Comparison of ENCODE assay signal across 8 mouse cellular contexts in the genomic region with DNA sequence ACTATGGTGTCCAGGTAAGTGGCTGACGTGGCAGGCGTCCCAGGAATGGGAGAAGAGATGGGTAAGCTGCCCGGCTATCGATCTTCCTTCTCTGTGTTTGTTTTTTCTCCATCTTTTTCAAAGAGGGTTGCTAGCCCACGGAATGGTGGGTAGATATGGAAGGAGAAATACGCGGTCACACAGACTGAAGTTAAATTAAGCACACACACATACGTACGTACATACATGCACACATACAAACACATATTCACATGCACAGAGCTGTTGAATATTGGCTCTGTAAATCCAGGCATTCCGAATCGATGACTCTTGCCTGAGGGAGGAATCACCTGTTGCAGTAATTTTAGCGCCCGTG. TPM values are rescaled to one million over a fixed set of nuclear protein-coding genes. Genes with fewer than 3 reads are reported as not detected.
DNase-seq lines count a peak whose midpoint lies in the region; ATAC-seq and TF ChIP-seq lines count a peak whose summit lies in the region.

No protein-coding gene starts in this region.

- H3K9me3 ChIP-seq in hindbrain, embryonic 11.5 days (ENCODE audit: control insufficient read depth, low read length) = no peaks in the 10 kb centered on the region
- H3K9me3 ChIP-seq in midbrain, embryonic 11.5 days (ENCODE audit: control insufficient read depth, low read length) = no peaks in the 10 kb centered on the region

- TF ChIP-seq CTCF in kidney, adult 2 months (conservative IDR thresholded peaks at IDR 0.05; ENCODE audit: insufficient read depth, insufficient read length, low read depth, low read length) = no peak

- peak overlapping the region; percentile 59; the same call in 1 of the 2 replicates for H3K27ac ChIP-seq in kidney, adult 2 months (ENCODE audit: insufficient read depth, low read depth, low read length)
- peak overlapping the region; percentile 86; the same call in 1 of the 2 replicates for H3K27ac ChIP-seq in hindbrain, embryonic 11.5 days (ENCODE audit: low read depth, low read length)
- no peak overlapping the region; the same call in 1 of the 2 replicates for H3K27ac ChIP-seq in midbrain, embryonic 11.5 days (ENCODE audit: low read depth, low read length)

- H3K36me3 ChIP-seq in kidney, adult 2 months (ENCODE audit: control insufficient read depth, insufficient read depth, low read length) = no peaks in the 10 kb centered on the region
- no peaks in the 10 kb centered on the region for H3K36me3 ChIP-seq in hindbrain, embryonic 11.5 days (ENCODE audit: control insufficient read depth, insufficient read depth, low read length)
- no peaks in the 10 kb centered on the region for H3K36me3 ChIP-seq in midbrain, embryonic 11.5 days (ENCODE audit: control insufficient read depth, insufficient read depth, low read length)

- no peak for TF ChIP-seq POLR2A in kidney, adult 2 months (IDR thresholded peaks at IDR 0.05; ENCODE audit: low read depth, low read length)

- peak overlapping the region; percentile 75 for H3K4me2 ChIP-seq in hindbrain, embryonic 11.5 days (replicated peaks; ENCODE audit: low read depth, low read length)
- peak overlapping the region; percentile 86 for H3K4me2 ChIP-seq in midbrain, embryonic 11.5 days

- 3% methylated on average over 13 of the region's 13 CpGs for WGBS in kidney, adult 2 months
- WGBS in hindbrain, embryonic 11.5 days = 19% methylated on average over 13 of the region's 13 CpGs
- 14% methylated on average over 13 of the region's 13 CpGs for WGBS in midbrain, embryonic 11.5 days

- H3K9ac ChIP-seq in hindbrain, embryonic 11.5 days (ENCODE audit: low read depth, low read length) = peak overlapping the region; percentile 84
- H3K9ac ChIP-seq in midbrain, embryonic 11.5 days (ENCODE audit: low read length) = peak overlapping the region; percentile 79

- no peaks in the 10 kb centered on the region for H3K27me3 ChIP-seq in kidney, adult 2 months (replicated peaks; ENCODE audit: control insufficient read depth, insufficient read depth, low read length)
- no peaks in the 10 kb centered on the region; the same call in 1 of the 2 replicates for H3K27me3 ChIP-seq in hindbrain, embryonic 11.5 days (ENCODE audit: control insufficient read depth, insufficient read depth, low read length)
- no peaks in the 10 kb centered on the region for H3K27me3 ChIP-seq in midbrain, embryonic 11.5 days (ENCODE audit: control insufficient read depth, insufficient read depth, low read length)

- no peak for DNase-seq in kidney, adult 2 months
- DNase-seq in kidney, postnatal 4 days = no peak
- no peak for DNase-seq in hindbrain, embryonic 11.5 days (ENCODE audit: low spot score)
- no peak for DNase-seq in midbrain, embryonic 11.5 days (ENCODE audit: low spot score, missing footprints)
- DNase-seq in retina, postnatal 1 day = no peak
- DNase-seq in frontal cortex, postnatal 36 days (ENCODE audit: low spot score in 2 of 2) = no peak
- no peak for DNase-seq in frontal cortex, postnatal 14 days (ENCODE audit: low spot score in 2 of 2)

- peaks cover 13% of the 10 kb centered on the region for H3K4me1 ChIP-seq in kidney, adult 2 months (ENCODE audit: control insufficient read depth, insufficient read depth, low read length)
- H3K4me1 ChIP-seq in hindbrain, embryonic 11.5 days (replicated peaks; ENCODE audit: control insufficient read depth, insufficient read depth, low read length) = no peaks in the 10 kb centered on the region
- H3K4me1 ChIP-seq in midbrain, embryonic 11.5 days (ENCODE audit: control insufficient read depth, insufficient read depth, low read length) = peaks cover 15% of the 10 kb centered on the region

- peak overlapping the region; percentile 98 for H3K4me3 ChIP-seq in kidney, adult 2 months (ENCODE audit: insufficient read depth, low read depth, low read length)
- H3K4me3 ChIP-seq in hindbrain, embryonic 11.5 days (ENCODE audit: low read depth, low read length) = peak overlapping the region; percentile 65
- peak overlapping the region; percentile 49 for H3K4me3 ChIP-seq in midbrain, embryonic 11.5 days (ENCODE audit: low read depth, low read length)

- ATAC-seq in activated CD4-positive, CD25-positive, alpha-beta regulatory T cell, adult 4 months = peak; percentile 30
- ATAC-seq in hindbrain, embryonic 11.5 days (ENCODE audit: low FRiP score) = no peak; the same call in 1 of the 2 replicates
- peak; percentile 41 for ATAC-seq in midbrain, embryonic 11.5 days (ENCODE audit: low FRiP score)

RNA-seq across cellular contexts. Expression of gene BC048679, which starts 25.6 kb away (rescaled TPM):
- 1.0 TPM in 1 of 2 replicates, not detected in the other for polyA plus RNA-seq in kidney, adult 2 months (2012; rRNA removed)
- not detected for polyA plus RNA-seq in activated CD4-positive, CD25-positive, alpha-beta regulatory T cell, adult 4 months (2017; shearing (Covaris generic))
- polyA plus RNA-seq in hindbrain, embryonic 11.5 days (2014; fragmentation: Nextera tagmentation; extraction: Ambion mirVana) = not detected in 2 replicates
- polyA plus RNA-seq in midbrain, embryonic 11.5 days (2014; fragmentation: Nextera tagmentation; extraction: Ambion mirVana) = not detected in 2 replicates

RNA-seq across cellular contexts. Expression of gene Ap3b2, which starts 29.9 kb away (rescaled TPM):
- 0.29 and 0.44 TPM in 2 replicates for polyA plus RNA-seq in kidney, adult 2 months (2012; rRNA removed)
- polyA plus RNA-seq in activated CD4-positive, CD25-positive, alpha-beta regulatory T cell, adult 4 months (2017; shearing (Covaris generic)) = not detected
- polyA plus RNA-seq in hindbrain, embryonic 11.5 days (2014; fragmentation: Nextera tagmentation; extraction: Ambion mirVana) = 38.7 and 46.7 TPM in 2 replicates
- 33.4 and 34.4 TPM in 2 replicates for polyA plus RNA-seq in midbrain, embryonic 11.5 days (2014; fragmentation: Nextera tagmentation; extraction: Ambion mirVana)

RNA-seq across cellular contexts. Expression of gene Fsd2, which starts 43.1 kb away (rescaled TPM):
- polyA plus RNA-seq in kidney, adult 2 months (2012; rRNA removed) = 0.24 and 0.66 TPM in 2 replicates
- 1 to 10 TPM; 5.0 to 5.1 TPM for polyA plus RNA-seq in activated CD4-positive, CD25-positive, alpha-beta regulatory T cell, adult 4 months (2017; shearing (Covaris generic))
- polyA plus RNA-seq in hindbrain, embryonic 11.5 days (2014; fragmentation: Nextera tagmentation; extraction: Ambion mirVana) = 0.29 and 0.52 TPM in 2 replicates
- polyA plus RNA-seq in midbrain, embryonic 11.5 days (2014; fragmentation: Nextera tagmentation; extraction: Ambion mirVana) = 0.08 and 0.22 TPM in 2 replicates

RNA-seq across cellular contexts. Expression of gene Whamm, which starts 47.4 kb away (rescaled TPM):
- polyA plus RNA-seq in kidney, adult 2 months (2012; rRNA removed) = 14.1 and 16.0 TPM in 2 replicates
- 1 to 10 TPM; 4.1 to 4.4 TPM for polyA plus RNA-seq in activated CD4-positive, CD25-positive, alpha-beta regulatory T cell, adult 4 months (2017; shearing (Covaris generic))
- polyA plus RNA-seq in hindbrain, embryonic 11.5 days (2014; fragmentation: Nextera tagmentation; extraction: Ambion mirVana) = 7.5 and 9.0 TPM in 2 replicates
- polyA plus RNA-seq in midbrain, embryonic 11.5 days (2014; fragmentation: Nextera tagmentation; extraction: Ambion mirVana) = 4.2 and 5.7 TPM in 2 replicates

Comparison
In these comparisons a context has a peak if more than half of its experiments do, and no peak if none do; other contexts are left out.
1. RNA of gene Ap3b2, which starts 29.9 kb away (polyA plus RNA-seq): 38.7 to 46.7 TPM in hindbrain, embryonic 11.5 days and 33.4 to 34.4 TPM in midbrain, embryonic 11.5 days; 0.29 to 0.44 TPM in kidney, adult 2 months and not detected in activated CD4-positive, CD25-positive, alpha-beta regulatory T cell, adult 4 months; every median in the first group is over 10 times any median in the second.
2. Peak in every context shown above with its lines, with median percentiles within 50 percentile points of each other: H3K4me3 ChIP-seq.